Comparison of ENCODE assay signal across 24 mouse cellular contexts in the genomic region with DNA sequence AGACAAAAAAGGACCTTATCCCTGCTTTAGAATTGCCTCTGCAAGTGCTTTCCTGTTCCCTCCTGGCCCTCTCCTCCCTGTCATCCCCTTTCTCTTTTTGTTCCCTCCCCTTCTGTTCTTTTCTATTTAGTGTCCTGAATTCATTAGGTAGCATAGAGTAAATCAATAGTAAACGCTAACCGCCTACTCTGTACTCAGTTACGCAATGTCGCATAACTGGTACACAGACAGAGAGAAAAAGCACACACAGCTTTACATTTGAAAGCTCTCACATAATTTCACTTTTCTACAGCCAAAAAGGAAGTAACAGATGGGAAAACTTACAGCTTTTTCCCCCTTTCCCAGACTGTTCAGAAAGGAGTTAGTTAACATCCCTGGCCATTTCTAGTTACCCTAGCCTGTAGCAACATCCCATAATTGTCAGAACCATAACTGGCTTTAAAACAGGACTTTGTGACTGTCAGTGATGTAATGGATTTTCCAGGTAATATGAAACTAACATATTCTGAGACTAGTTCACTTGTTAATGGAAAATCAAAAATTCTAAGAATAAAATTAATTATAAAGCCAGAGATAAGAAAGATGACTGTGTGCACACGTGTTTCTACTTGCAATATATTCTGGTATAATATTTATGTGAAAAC.
DNase-seq lines count a peak whose midpoint lies in the region; ATAC-seq and TF ChIP-seq lines count a peak whose summit lies in the region.
"Had no signal": no experiment of that assay in that cellular context is flagged by ENCODE, and none has a peak within 500 bp of the region (broad histone marks: within the 10 kb centered on the region; RNA-seq: fewer than 3 reads in every experiment).

No protein-coding gene starts in this region.

- peaks cover 33% of the 10 kb centered on the region for H3K4me1 ChIP-seq in forebrain, embryonic 10.5 days
- H3K4me1 ChIP-seq in forebrain, embryonic 11.5 days (replicated peaks; ENCODE audit: control insufficient read depth, insufficient read depth, low read length): peaks cover 6% of the 10 kb centered on the region; the same call in 1 of the 2 replicates
- H3K4me1 ChIP-seq in lung, embryonic 14.5 days (ENCODE audit: insufficient read depth): no peaks in the 10 kb centered on the region
- H3K4me1 ChIP-seq: embryonic facial prominence, embryonic 15.5 days had no signal

- no peak for TF ChIP-seq CTCF in lung, embryonic 14.5 days (IDR thresholded peaks at IDR 0.05; ENCODE audit: low read depth)

- no peak overlapping the region for H3K4me2 ChIP-seq in forebrain, embryonic 11.5 days (ENCODE audit: low read depth, low read length, severe bottlenecking)
- no peak overlapping the region for H3K4me2 ChIP-seq in lung, embryonic 14.5 days
- H3K4me2 ChIP-seq: embryonic facial prominence, embryonic 15.5 days; hindbrain, embryonic 12.5 days; stomach, embryonic 15.5 days had no signal

- H3K27ac ChIP-seq in forebrain, embryonic 10.5 days: 0 out of 2 replicates have a peak overlapping the region, but pooled peaks have one; percentile 17
- no peak overlapping the region for H3K27ac ChIP-seq in forebrain, embryonic 11.5 days (ENCODE audit: low read depth, low read length)
- H3K27ac ChIP-seq in lung, embryonic 14.5 days (ENCODE audit: low read depth): no peak overlapping the region
- H3K27ac ChIP-seq: embryonic facial prominence, embryonic 15.5 days; hindbrain, embryonic 12.5 days; stomach, embryonic 15.5 days had no signal

- no peak overlapping the region for H3K9ac ChIP-seq in forebrain, embryonic 11.5 days (ENCODE audit: low read length)
- no peak overlapping the region for H3K9ac ChIP-seq in lung, embryonic 14.5 days
- H3K9ac ChIP-seq: embryonic facial prominence, embryonic 15.5 days; heart, embryonic 12.5 days; hindbrain, embryonic 12.5 days; stomach, embryonic 15.5 days had no signal

- H3K27me3 ChIP-seq in forebrain, embryonic 10.5 days (ENCODE audit: poor library complexity, severe bottlenecking): no peaks in the 10 kb centered on the region
- H3K27me3 ChIP-seq in forebrain, embryonic 11.5 days (ENCODE audit: control insufficient read depth, insufficient read depth, low read length): no peaks in the 10 kb centered on the region
- H3K27me3 ChIP-seq in lung, embryonic 14.5 days (ENCODE audit: insufficient read depth, low read length): no peaks in the 10 kb centered on the region
- H3K27me3 ChIP-seq: embryonic facial prominence, embryonic 15.5 days; heart, embryonic 12.5 days; hindbrain, embryonic 12.5 days; megakaryocyte, embryonic 14.5 days; stomach, embryonic 15.5 days had no signal

- no peaks in the 10 kb centered on the region for H3K9me3 ChIP-seq in forebrain, embryonic 10.5 days
- no peaks in the 10 kb centered on the region for H3K9me3 ChIP-seq in forebrain, embryonic 11.5 days (ENCODE audit: control insufficient read depth, low read length)
- H3K9me3 ChIP-seq in lung, embryonic 14.5 days (ENCODE audit: low read depth, low read length): no peaks in the 10 kb centered on the region
- H3K9me3 ChIP-seq: embryonic facial prominence, embryonic 15.5 days; heart, embryonic 12.5 days; hindbrain, embryonic 12.5 days; megakaryocyte, embryonic 14.5 days; stomach, embryonic 15.5 days had no signal

- no peak overlapping the region for H3K4me3 ChIP-seq in forebrain, embryonic 10.5 days
- no peak overlapping the region for H3K4me3 ChIP-seq in forebrain, embryonic 11.5 days (ENCODE audit: low read depth, low read length)
- no peak overlapping the region for H3K4me3 ChIP-seq in lung, embryonic 14.5 days (ENCODE audit: low read depth, low read length)
- H3K4me3 ChIP-seq: embryonic facial prominence, embryonic 15.5 days; heart, embryonic 12.5 days; hindbrain, embryonic 12.5 days; megakaryocyte, embryonic 14.5 days; stomach, embryonic 15.5 days had no signal

- ATAC-seq in forebrain, embryonic 11.5 days (replicated peaks; ENCODE audit: low FRiP score): no peak
- ATAC-seq in lung, embryonic 14.5 days (ENCODE audit: insufficient read depth): no peak
- peak; percentile 26 for ATAC-seq in inflammation-experienced regulatory T-cells, adult 6 months

- no peaks in the 10 kb centered on the region for H3K36me3 ChIP-seq in forebrain, embryonic 10.5 days (replicated peaks)
- H3K36me3 ChIP-seq in forebrain, embryonic 11.5 days (ENCODE audit: control insufficient read depth, insufficient read depth, low read length): no peaks in the 10 kb centered on the region
- no peaks in the 10 kb centered on the region for H3K36me3 ChIP-seq in lung, embryonic 14.5 days (ENCODE audit: insufficient read depth)
- H3K36me3 ChIP-seq: embryonic facial prominence, embryonic 15.5 days; heart, embryonic 12.5 days; hindbrain, embryonic 12.5 days; stomach, embryonic 15.5 days had no signal

- no peak for DNase-seq in forebrain, embryonic 10.5 days (ENCODE audit: extremely low spot score, low spot score)
- DNase-seq in forebrain, embryonic 11.5 days (ENCODE audit: low spot score): no peak
- peak; percentile 61 for DNase-seq in kidney, adult 9 months
- DNase-seq in kidney, adult 11 months: no peak
- peak; percentile 22 for DNase-seq in lung, embryonic 14.5 days
- no peak for DNase-seq in lung, postnatal 36 days
- no peak for DNase-seq in adrenal gland, adult 18-20 months (ENCODE audit: low spot score in 2 of 2)
- DNase-seq: cerebellum, adult 2 months; cerebellum, postnatal 36 days; gastrocnemius, postnatal 10 days; heart, adult 11 months; heart, postnatal 14 days; kidney, postnatal 10 days; lung, postnatal 10 days; midbrain, embryonic 14.5 days; right cerebral cortex, postnatal 25 days; thymus, adult 18-20 months; thymus, postnatal 4 days had no signal

- 60% methylated on average over 5 of the region's 5 CpGs for WGBS in forebrain, embryonic 10.5 days
- WGBS in forebrain, embryonic 11.5 days: 49% methylated on average over 5 of the region's 5 CpGs
- 57% methylated on average over 5 of the region's 5 CpGs for WGBS in lung, embryonic 14.5 days

Comparison
In these comparisons a context has a peak if more than half of its experiments do, and no peak if none do; other contexts are left out.
1. DNase-seq: peak in kidney, adult 9 months (single experiment) and lung, embryonic 14.5 days (single experiment); none in forebrain, embryonic 10.5 days (single experiment), forebrain, embryonic 11.5 days (single experiment), kidney, adult 11 months (single experiment), lung, postnatal 36 days (single experiment) and adrenal gland, adult 18-20 months (0 of 2).